Mouse (Mus musculus) monocyte, adult 5-6 weeks (primary cell): ENCODE data around the gene Cdyl2. TPM values are rescaled to one million over a fixed set of nuclear protein-coding genes. Genes with fewer than 3 reads are reported as not detected.

Source experiments
- ATAC-seq: fragments of 153-309, 156-312 bp; replicated peaks from 2 replicates; pipeline ENCODE4 v1.8.0; 2017; ENCODE audit warnings: mild to moderate bottlenecking; ENCODE audit not compliant: low TSS enrichment, insufficient number of reproducible peaks, severe bottlenecking, poor library complexity, low FRiP score
- total RNA-seq: library from RNA; stranded (forward); fragments of 200-1000, 200-491, 200-594 nt; gene quantifications from 3 replicates; pipeline ENCODE4 v1.2.3, GENCODE M21; 2017

Gene Cdyl2
- total RNA-seq, 1 experiment from 2014 or later = 11.0 TPM

DNA sequence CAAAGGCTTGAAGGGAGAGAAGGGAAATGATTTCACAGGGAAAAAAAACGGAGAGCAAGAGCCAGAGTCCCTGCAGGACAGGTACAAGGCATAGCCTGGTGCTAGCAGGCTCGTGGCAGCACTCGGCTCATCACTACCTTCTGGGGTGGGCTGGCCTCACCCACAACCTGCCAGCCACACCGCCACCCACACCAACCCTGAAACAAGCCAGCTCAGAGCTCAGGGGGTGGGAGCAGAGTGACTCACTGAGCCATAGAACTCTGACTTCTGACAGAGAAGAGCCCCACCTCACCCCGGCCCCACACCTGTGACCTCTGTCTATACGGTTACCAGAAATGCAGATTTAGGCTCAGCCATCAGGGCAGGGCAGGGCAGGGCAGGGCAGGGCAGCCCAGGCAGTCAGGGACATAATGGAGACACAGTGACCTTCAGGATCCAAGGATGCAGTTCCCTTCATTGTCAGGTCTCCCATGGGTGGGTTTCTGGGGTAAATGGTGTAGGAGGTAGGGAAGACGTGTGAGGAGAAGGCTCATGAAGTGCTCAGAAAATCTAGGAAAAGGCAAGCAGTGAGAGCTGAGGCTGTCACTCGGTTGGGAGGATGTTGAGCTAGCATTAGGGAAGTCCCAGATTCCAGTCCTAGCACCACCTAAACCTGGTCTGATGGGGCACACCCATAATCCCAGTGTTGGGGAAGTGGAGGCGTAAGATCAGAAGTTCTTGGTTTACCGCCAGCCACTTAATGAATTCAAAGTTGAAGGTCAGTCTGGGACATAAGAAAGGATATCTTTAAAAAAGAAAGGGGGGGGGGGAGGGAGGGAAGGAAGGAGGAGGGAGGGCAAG is 58.6 kb downstream of the Cdyl2 start:
- ATAC-seq = no peak

DNA sequence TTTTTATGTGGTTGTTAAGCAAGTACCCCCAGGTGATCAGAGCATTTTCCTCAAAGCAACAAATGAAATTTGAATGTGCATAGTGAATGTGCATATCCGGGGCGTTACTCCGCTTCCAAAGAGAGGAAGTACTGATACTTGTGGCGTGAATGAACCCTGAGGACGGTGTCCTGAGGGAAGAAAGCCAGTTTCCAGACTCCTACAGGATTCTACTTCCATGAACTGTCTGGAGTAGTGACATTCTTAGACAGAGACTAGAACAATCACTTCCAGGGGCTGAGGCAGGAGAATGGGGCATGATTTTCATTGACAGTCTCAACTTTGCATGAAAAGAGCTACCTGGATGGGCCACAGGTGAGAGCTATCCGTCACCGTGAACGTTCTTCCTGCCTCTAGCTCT is 59.3 kb downstream of the Cdyl2 start:
- no peak for ATAC-seq

DNA sequence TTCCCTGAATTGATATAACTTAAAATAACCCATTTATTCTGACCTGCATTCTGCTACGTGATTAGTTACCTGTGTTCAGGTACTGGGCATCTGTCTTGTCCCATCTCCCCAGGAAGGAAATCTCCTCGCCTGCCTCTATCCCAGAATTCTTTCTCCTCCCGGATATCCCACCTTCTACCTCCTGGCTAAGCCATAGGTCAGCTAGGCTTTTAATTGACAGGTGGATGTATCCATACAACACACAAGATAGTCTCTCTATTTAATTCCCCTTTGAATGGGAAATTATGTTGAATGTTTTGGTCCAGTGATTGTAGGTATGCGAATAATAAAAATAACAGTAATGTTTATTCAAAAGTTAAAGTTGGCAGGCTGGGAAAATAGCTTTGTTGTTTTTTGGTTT is 59.7 kb downstream of the Cdyl2 start:
- ATAC-seq = no peak

DNA sequence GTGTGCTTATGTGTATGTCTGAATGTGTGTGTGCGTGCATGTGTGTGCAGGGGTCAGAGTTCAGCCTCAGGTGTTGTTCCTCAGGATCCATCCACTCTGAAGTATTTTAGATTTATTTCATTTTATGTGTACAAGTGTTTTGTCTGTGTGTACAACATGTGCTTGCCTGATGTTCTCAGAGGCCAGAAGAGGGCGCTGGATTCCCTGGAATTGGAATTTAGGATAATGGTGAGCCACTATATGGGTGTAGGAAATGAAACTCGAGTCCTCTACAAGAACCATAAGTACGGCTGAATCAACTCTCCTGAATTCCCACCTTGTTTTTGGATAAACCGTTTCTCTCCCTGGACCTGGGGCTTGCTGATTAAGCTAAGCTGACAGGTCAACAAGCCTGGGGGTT is 61.2 kb downstream of the Cdyl2 start:
- ATAC-seq = no peak

DNA sequence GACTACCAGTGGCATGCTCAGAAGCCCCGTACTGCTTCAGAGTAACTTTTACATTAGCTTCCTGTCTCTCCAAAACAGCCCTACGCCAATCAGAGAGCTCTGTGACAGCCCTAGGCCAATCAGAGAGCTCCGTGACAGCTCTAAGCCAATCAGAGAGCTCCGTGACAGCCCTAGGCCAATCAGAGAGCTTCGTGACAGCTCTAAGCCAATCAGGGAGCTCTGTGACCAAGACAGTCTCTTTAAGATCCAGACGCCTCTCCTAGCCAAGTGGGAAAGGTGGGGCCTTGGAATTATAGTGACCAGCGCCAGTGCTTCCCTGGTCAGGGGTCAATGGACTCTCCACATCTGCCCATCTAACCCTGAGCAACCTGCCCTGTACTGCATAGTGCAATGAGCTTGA is 62.2 kb downstream of the Cdyl2 start:
- no peak for ATAC-seq

DNA sequence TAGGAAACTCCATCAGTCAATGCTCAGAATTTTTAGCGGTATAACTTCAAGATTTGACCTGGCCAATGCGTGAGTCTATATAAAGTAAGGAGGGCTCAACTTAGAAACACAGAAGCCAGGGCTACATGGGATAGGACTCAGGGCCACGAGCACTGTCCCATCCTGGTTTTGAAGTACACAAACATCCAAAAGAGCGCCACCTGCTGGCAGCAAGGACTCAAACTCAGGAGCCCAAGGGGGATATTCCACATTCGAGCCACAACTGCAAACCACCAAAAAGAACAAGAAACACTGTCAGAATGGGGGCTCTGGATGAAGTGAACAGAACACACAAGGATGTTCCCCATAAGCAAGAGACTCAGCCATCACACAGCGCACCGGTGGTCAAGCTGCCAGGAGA is 63.8 kb downstream of the Cdyl2 start:
- no peak for ATAC-seq

DNA sequence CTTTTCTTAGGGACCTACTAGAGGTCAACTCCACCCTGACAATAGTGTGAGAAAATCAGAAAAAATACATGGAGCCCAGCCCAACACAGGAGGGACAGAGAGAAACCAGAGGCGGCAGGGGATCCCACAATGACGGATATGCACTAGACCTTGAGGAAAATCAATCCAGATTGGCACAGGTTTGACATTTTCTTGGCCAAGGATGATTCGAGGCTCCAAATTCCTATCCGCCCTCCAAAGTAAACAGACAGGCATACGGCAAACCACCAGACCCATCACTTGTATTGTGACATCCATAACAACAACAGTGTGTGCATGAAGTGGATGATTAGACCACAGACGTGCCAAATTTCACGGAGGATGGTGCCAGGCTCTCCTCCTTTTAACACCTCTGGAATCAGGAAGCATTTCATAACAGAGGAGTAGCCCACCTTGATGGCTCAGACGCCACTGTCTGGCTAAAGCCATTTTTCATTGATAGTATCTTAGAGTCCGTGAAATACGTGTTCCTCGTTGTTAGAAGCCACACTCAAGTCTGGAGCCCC is 65.9 kb downstream of the Cdyl2 start:
- no peak for ATAC-seq

DNA sequence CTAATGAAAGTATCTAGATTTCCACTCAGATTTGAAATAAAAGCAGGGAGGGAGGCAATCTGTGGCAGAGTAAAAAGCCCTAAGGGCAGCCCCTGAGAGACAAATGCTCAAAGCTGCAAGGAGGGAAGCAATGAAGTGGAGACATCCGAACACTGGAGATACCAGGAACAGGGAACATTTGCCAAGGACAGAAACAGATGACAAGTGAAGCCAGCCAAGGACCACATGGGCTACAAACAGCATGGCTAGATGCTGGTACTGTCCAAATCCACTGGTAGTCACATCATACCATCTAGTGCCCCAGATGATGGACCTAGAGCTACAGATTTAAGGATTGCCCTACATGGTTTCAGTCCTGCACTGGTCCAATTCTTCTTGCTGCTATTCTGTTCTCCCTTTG is 71.3 kb downstream of the Cdyl2 start:
- no peak for ATAC-seq

DNA sequence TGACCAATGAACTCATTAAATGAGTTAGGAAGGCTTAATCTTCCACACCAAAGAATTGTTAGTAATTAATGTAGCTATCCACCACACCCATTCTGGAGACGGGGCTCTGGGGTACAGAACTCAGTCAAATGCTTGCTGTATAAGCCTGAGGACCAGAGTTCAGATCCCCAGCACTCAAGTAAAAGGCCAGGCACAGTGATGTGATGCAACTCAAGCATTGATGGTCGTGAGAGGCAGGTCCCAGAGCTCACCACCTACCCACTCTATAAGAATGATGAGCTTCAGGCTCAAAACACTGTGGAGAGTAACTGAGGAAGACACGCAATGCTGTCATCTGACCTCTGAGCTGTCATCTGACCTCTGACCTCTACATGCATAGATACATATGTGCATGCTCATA is 76.0 kb downstream of the Cdyl2 start:
- ATAC-seq = no peak

DNA sequence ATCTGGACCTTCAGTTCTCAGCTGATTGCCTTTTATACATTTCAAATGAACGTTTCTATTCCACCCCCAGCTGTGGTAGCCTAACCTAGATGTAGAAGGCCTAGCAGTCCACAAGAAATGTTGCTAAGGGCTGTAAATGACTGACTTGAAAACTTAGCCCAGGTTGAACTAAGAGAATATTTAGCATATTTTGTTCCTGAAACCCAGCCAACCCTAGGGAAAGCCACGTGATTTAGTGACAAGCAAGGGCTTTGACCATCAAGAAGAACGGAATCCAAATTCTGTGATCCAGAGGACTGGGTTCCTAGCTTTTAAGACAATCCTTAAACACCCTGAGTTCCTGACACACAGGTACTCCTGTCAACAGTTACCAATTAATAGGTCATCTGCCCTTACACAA is 77.9 kb downstream of the Cdyl2 start:
- ATAC-seq = no peak

DNA sequence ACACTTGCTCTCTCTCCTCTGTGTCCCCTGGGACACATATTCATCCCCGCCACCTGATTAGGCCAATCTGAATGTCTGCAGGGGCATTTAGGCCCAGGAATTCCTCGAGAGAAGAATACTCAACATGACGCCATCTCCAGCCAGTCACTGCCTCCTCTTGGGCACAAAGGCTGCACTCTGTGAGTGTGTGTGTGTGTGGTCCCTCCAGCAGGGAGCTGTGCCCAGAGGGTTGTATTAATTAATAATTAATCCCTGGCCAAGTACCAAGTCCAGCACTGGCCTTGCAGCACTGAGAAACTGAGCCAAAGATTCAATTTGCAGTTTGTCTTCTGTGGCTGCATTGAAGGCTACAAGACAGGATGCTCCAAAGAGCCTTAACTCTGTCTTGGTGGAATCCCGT is 79.8 kb downstream of the Cdyl2 start:
- no peak for ATAC-seq

DNA sequence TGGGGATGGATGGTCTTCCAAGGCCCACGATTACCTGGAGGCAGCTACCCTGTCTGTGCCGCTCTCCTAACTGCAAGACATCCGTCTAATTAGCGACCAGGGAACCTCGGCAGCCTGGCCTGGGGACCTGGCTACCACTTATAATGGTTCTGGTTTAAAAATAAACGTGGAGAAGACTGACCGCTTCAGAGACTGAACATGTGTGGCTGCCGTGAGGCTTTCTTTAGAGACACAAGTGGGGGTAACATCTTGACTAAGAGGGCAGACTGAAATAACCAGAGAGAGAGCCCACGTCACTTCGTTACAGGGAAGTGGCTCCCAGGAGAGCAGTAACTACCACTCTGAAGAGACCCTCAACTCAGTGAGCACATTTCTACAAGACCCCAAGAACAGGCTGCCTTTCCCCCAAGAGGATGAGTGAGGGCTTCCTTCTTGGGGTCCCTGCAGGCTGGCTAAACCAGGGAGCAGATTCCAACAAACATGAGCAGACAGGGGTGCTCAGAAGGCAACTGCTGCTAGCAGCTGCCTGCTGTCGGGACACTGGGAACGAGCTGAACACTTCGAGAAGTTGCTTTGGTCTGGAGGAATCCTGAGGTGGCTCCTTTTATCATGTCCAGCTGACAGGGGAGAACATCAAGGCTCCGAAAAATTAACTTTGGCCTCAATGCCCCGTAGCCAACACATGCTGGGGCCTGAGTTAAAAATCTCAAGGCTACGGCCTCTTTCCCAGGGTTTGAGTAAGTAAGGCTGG is 82.6 kb downstream of the Cdyl2 start:
- ATAC-seq = no peak

DNA sequence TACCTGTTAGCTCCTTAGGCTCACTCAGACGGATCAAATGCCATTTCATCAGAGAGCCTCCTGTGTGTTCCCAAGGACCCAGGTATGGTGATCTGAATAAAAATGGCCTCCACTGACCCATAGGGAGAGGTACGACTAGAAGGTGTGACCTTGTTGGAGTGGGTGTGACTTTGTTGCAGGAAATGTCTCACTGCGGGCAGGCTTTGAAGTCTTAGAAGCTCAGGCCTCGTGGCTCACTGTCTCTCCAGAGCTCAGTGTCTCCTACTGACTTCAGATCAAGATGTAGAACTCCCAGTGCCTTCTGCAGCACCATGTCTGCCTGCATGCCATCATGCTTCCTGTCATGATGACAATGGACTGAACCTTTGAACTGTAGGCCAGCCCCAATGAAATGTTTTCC is 87.4 kb downstream of the Cdyl2 start:
- no peak for ATAC-seq

DNA sequence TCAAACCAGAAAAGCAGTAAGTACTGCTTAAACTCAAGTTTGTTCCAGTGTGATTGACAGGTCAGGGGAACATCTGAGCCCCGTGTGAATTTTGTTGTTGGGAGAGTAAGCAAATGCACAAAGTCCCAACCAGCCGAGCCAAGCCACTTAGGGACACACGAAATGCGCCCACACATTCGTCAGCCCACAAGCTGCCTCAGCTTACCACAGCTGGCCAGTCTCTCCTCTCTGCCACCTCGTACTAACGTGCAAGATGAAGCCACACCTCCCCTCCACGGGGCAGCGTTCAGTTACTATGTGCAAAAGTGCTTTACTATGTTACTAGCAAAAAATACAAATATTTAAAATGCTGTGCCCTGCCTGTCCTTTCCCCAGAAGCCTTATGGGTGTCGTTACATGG is 91.9 kb downstream of the Cdyl2 start:
- no peak for ATAC-seq

DNA sequence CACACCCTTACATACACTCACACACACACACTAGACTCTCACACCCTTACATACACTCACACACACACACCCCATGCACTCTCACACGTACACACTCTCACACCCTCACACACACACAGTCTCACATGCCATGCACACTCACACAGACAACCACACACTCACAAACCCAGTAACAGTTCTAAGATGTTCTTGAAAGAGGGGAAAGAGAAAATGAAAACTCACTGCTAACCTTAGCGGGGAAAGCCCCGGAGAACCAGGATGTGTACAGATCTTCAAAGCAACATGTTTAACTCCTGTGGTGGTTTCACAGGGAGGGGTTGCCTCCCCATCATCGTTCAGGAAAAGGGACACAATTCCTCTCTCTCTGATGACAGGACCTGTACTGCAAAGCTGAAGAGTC is 94.8 kb downstream of the Cdyl2 start:
- ATAC-seq = no peak

DNA sequence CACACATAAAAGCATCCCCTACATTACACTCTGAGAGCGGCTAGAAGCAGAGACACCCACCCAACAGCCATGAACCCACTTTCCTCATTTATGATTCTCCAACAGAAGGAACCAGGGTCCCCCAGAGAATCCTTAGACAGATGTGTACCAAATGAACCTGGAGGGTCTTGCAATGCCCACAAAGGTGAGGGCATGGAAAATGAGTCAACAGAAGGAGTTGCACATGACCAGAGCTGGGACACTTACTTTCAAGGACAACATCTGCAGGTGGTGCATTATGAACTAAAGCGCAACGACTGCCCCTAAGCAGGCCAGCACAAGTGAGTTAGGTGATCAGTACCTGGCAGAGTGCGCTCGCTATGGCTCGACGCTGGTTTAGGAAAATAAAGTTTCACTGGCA is 95.6 kb downstream of the Cdyl2 start:
- no peak for ATAC-seq

DNA sequence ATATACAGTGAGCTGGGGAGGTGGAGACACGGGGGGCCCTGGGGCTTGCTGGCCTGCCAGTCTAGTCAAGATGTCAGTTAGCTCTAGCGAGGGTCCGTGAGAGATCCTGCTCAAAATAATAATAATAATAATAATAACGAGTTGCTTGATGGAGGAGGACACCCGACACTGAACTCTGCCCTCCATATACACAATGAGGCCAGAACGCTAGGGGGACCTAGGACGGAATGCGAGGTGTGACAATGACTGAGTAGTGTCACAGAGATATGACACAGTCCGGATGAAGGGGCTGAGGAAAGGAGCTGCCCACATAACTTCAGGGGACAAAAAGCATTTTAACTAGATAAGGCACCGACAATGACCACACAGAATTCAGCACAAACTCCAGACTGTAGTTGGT is 96.4 kb downstream of the Cdyl2 start:
- no peak for ATAC-seq

DNA sequence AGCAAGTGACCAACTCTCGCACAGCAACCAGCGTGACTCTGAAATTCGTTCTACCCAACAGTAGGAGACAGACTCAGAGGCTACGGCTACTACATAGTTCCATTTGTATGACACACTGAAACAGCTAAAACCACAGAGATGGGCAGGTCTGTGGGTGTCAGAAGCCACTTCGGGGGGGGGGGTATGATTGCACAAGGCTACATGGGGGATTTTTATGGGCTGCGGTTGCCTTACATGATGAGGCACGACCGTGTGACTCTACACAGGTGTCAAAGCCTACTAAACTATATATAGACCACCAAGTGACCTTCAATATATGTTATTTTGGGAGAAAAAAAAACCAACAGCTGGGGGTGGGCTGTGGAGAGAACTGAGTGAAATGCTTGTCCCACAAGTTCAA is 96.8 kb downstream of the Cdyl2 start:
- ATAC-seq = peak; percentile 67

DNA sequence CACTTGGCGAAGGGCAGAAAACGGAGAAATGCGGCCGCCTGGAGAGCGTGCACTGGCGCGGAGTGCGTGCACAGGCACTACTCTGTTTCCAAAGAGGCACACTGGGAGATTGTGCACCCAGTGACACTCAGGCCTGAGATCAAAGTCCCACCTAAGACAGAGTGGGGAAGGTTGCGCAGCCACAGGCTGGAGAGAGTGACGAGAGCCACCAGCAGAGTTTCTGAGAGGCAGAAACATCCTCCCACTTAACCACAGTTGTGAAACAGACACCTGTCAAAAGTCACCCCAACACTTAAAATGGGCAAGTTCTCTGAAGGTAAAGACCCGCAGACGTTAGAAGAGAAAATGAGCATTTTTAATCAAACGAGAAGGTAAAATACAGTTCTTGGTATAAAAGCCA is 97.5 kb downstream of the Cdyl2 start:
- 0 out of 2 replicates have a peak, but pooled peaks have one; percentile 21 for ATAC-seq

DNA sequence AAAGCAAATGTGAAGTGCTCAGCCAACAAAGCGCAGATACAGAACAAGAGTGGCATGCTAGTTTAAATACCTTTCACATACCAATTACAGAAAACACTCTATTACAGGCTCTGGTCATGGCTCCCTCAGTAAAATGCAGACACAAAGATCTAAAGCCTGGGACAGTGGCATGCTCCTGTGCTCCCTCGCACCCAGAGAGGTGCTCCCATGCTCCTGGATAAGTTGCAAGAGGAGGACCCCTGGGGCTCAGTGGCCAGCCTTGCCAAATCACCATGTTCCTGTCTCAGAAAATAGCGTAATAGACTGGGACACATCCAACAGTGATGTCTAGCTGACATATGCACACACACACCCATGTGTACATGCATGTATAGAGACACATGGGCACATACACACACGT is 98.4 kb downstream of the Cdyl2 start:
- ATAC-seq = no peak
